Mouse (Mus musculus): Measurements from ENCODE around the gene Cnot6l.

DNA sequence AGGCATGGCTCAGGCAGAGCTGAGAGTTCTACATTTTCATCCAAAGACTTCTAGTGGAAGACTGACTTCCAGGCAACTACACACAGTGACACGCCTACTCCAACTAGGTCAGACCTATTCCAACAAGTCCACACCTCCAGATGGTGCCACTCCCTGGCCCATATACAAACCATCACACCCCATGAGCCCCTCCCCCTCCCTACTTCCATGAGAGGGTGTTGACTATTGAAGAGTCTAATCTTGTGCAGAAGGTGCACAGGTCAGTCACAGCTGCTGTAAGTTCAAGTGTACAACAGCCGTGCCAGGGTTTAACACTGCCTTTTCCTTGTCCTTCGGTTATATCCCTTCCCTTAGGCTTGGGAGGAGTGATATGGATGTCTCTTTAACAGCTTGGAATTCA is 121.5 kb downstream of the Cnot6l start:
- TF ChIP-seq CEBPB (IDR thresholded peaks at IDR 0.05; ENCODE audit: low read depth) (no peak), CTCF (IDR thresholded peaks at IDR 0.05; ENCODE audit: control insufficient read depth, insufficient read depth, insufficient read length) (no peak), MYOD1 (IDR thresholded peaks at IDR 0.05; ENCODE audit: control insufficient read depth, insufficient read length, low read depth) (no peak), USF1 (IDR thresholded peaks at IDR 0.05; ENCODE audit: low read depth) (no peak), FOSL1 (IDR thresholded peaks at IDR 0.05; ENCODE audit: insufficient read depth, low read length, poor library complexity, severe bottlenecking) (no peak)

All from C2C12 (cell line).